Mouse (Mus musculus) intestine, embryonic 16.5 days (tissue): ENCODE data around the gene Ciapin1. TPM values are rescaled to one million over a fixed set of nuclear protein-coding genes. Genes with fewer than 3 reads are reported as not detected.

Experiments used
- ATAC-seq: fragments of 200-750 bp; cut with Nextera tagmentation; 2 replicates; pipeline ENCODE4 v1.8.0; 2017; ENCODE audit warnings: moderate TSS enrichment, moderate library complexity
- H3K27ac ChIP-seq: fragments of 300-500 bp; sonication (generic); 2 replicates; pipeline ENCODE4 v1.5.1; 2014; ENCODE audit warnings: mild to moderate bottlenecking, low read length
- H3K27me3 ChIP-seq: fragments of 300-500 bp; sonication (generic); replicated peaks from 2 replicates; pipeline ENCODE4 v1.6.1; 2014; ENCODE audit warnings: low read length, control low read depth, mixed read lengths; ENCODE audit not compliant: control insufficient read depth, insufficient read depth
- H3K36me3 ChIP-seq: fragments of 300-500 bp; sonication (generic); 2 replicates; pipeline ENCODE4 v1.6.1; 2014; ENCODE audit warnings: low read length, control low read depth; ENCODE audit not compliant: control insufficient read depth, insufficient read depth
- H3K4me1 ChIP-seq: fragments of 300-500 bp; sonication (generic); 2 replicates; pipeline ENCODE4 v1.6.1; 2014; ENCODE audit warnings: low read length, control low read depth, mixed read lengths; ENCODE audit not compliant: control insufficient read depth, insufficient read depth
- H3K4me2 ChIP-seq: fragments of 300-500 bp; sonication (generic); 2 replicates; pipeline ENCODE4 v1.6.1; 2014; ENCODE audit warnings: low read depth, low read length, control low read depth
- H3K4me3 ChIP-seq: fragments of 300-500 bp; sonication (generic); 2 replicates; pipeline ENCODE4 v1.5.1; 2014; ENCODE audit warnings: mild to moderate bottlenecking, low read length
- H3K9ac ChIP-seq: fragments of 300-500 bp; sonication (generic); 2 replicates; pipeline ENCODE4 v1.6.1; 2014; ENCODE audit warnings: low read depth, low read length
- H3K9me3 ChIP-seq: fragments of 300-500 bp; sonication (generic); 2 replicates; pipeline ENCODE4 v1.6.1; 2016; ENCODE audit warnings: low read length, control low read depth; ENCODE audit not compliant: control insufficient read depth
- WGBS: fragments of 180-500 bp; shearing (Covaris S2); extraction: QIAGEN DNeasy Blood & Tissue Kit; methylation state at CpG from one replicate; pipeline ENCODE4 v1.1.7; 2014; 5-methylcytosine and 5-hydroxymethylcytosine counted together
- polyA plus RNA-seq: library from polyadenylated mRNA; unstranded; fragments of >200 nt; fragmentation: Nextera tagmentation; extraction: Ambion mirVana; gene quantifications from 2 replicates; pipeline ENCODE4 v1.2.1, GENCODE M21; 2015

The Ciapin1 gene
- polyA plus RNA-seq, 1 experiment from 2014 or later: 90.1 TPM

- no peaks in the 10 kb centered on the region for H3K36me3 ChIP-seq
- 6% methylated on average over 1 of the region's 1 CpGs for whole genome bisulfite sequencing
- H3K4me1 ChIP-seq: no peaks in the 10 kb centered on the region
- no peaks in the 10 kb centered on the region for H3K9me3 ChIP-seq
- H3K4me3 ChIP-seq: no peak overlapping the region
- H3K27ac ChIP-seq: no peak overlapping the region
- no peak for ATAC-seq
- no peaks in the 10 kb centered on the region for H3K27me3 ChIP-seq
- H3K9ac ChIP-seq: no peak overlapping the region
- H3K4me2 ChIP-seq: no peak overlapping the region
Observed at GRCm38 (mm10) chr8:94814556-94814955, 23.6 kb downstream of the Ciapin1 start.

- ATAC-seq: peak; percentile 61
- Histone ChIP-seq H3K4me2 (no peak overlapping the region), H3K4me1 (no peaks in the 10 kb centered on the region), H3K27ac (no peak overlapping the region), H3K9me3 (no peaks in the 10 kb centered on the region), H3K27me3 (no peaks in the 10 kb centered on the region), H3K9ac (no peak overlapping the region), H3K4me3 (no peak overlapping the region), H3K36me3 (no peaks in the 10 kb centered on the region)
- WGBS: 28% methylated on average over 6 of the region's 6 CpGs
Observed at GRCm38 (mm10) chr8:94812645-94813098, 25.5 kb downstream of the Ciapin1 start.

DNA sequence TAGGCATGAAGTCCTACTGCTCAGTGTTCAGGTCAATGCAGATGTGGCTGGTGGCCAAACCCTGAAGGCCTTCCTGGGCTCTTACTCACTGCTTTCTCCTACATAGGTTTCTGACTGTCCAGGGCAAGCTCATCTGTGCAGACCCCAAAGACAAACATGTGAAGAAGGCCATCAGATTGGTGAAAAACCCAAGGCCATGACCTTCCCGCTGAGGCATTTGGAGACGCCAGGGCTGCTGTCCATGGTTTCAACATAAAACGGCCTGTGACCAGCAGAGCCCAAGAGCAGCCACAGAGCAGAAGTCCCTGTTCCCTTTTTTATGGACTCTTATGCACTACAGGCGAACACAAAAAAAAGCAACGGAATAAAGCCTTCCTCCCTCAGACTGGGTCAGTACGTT, 26.5 kb downstream of the Ciapin1 start:
- H3K9me3 ChIP-seq: no peaks in the 10 kb centered on the region
- H3K27me3 ChIP-seq: no peaks in the 10 kb centered on the region
- 64% methylated on average over 6 of the region's 6 CpGs for WGBS
- no peak overlapping the region for H3K27ac ChIP-seq
- no peaks in the 10 kb centered on the region for H3K4me1 ChIP-seq
- no peak overlapping the region for H3K9ac ChIP-seq
- no peak overlapping the region for H3K4me2 ChIP-seq
- no peaks in the 10 kb centered on the region for H3K36me3 ChIP-seq
- ATAC-seq: no peak
- no peak overlapping the region for H3K4me3 ChIP-seq

- Histone ChIP-seq H3K9ac (no peak overlapping the region), H3K9me3 (no peaks in the 10 kb centered on the region), H3K4me2 (no peak overlapping the region), H3K27me3 (no peaks in the 10 kb centered on the region), H3K36me3 (no peaks in the 10 kb centered on the region), H3K27ac (no peak overlapping the region), H3K4me1 (no peaks in the 10 kb centered on the region; the same call in 1 of the 2 replicates), H3K4me3 (no peak overlapping the region)
- ATAC-seq: no peak
- 75% methylated on average over 5 of the region's 5 CpGs for WGBS
Observed at GRCm38 (mm10) chr8:94810855-94811254, 27.3 kb downstream of the Ciapin1 start.

- Histone ChIP-seq H3K9ac (no peak within 1 kb of the TSS), H3K27me3 (no peaks in the 10 kb centered on the region), H3K9me3 (no peaks in the 10 kb centered on the region), H3K36me3 (no peaks in the 10 kb centered on the region), H3K4me3 (no peak within 1 kb of the TSS), H3K27ac (no peak within 1 kb of the TSS), H3K4me1 (no peaks in the 10 kb centered on the region; the same call in 1 of the 2 replicates), H3K4me2 (no peak within 1 kb of the TSS)
- WGBS: 50% methylated on average over 3 of the region's 3 CpGs
- ATAC-seq: no peak
Observed at GRCm38 (mm10) chr8:94810153-94810552, 28.0 kb downstream of the Ciapin1 start, which contains the start of gene Ccl17. Gene Ccl17, plus strand, starts transcription at chr8:94810453.

DNA sequence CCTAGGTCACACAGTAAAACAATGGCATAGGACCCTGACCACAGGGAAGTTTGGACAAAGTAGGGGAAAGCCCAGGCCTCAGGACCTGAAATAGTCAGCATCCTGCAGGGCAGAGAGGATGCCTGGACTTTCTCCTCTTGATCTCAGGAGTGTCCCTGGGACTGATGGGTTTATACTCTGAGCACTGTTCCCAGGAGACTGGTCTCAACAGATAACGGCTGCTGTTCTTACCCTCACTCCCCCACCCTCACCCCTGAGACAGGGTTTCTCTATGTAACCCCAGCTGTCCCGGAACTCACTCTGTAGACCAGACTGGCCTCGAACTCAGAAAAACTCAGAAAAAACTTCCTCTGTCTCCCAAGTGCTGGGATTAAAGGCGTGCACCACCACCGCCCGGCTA, 29.8 kb downstream of the Ciapin1 start:
- Histone ChIP-seq H3K36me3 (no peaks in the 10 kb centered on the region), H3K27ac (no peak overlapping the region), H3K27me3 (no peaks in the 10 kb centered on the region), H3K4me2 (no peak overlapping the region), H3K4me3 (no peak overlapping the region), H3K4me1 (no peaks in the 10 kb centered on the region; the same call in 1 of the 2 replicates), H3K9me3 (no peaks in the 10 kb centered on the region), H3K9ac (no peak overlapping the region)
- 71% methylated on average over 6 of the region's 6 CpGs for WGBS
- ATAC-seq: no peak

- Histone ChIP-seq H3K4me1 (no peaks in the 10 kb centered on the region; the same call in 1 of the 2 replicates), H3K36me3 (no peaks in the 10 kb centered on the region), H3K9me3 (no peaks in the 10 kb centered on the region), H3K9ac (no peak overlapping the region), H3K4me2 (no peak overlapping the region), H3K27ac (no peak overlapping the region), H3K27me3 (no peaks in the 10 kb centered on the region), H3K4me3 (no peak overlapping the region)
- WGBS: 61% methylated on average over 7 of the region's 7 CpGs
- ATAC-seq: no peak
Observed at GRCm38 (mm10) chr8:94807506-94807905, 30.7 kb downstream of the Ciapin1 start.

GRCm38 (mm10) chr8:94805811-94806210, 32.3 kb downstream of the Ciapin1 start:
- H3K36me3 ChIP-seq: no peaks in the 10 kb centered on the region
- no peak for ATAC-seq
- H3K4me1 ChIP-seq: no peaks in the 10 kb centered on the region; the same call in 1 of the 2 replicates
- no peak overlapping the region for H3K9ac ChIP-seq
- H3K4me3 ChIP-seq: no peak overlapping the region
- H3K27me3 ChIP-seq: no peaks in the 10 kb centered on the region
- no peak overlapping the region for H3K4me2 ChIP-seq
- H3K27ac ChIP-seq: no peak overlapping the region
- WGBS: 78% methylated on average over 4 of the region's 4 CpGs
- H3K9me3 ChIP-seq: no peaks in the 10 kb centered on the region

- no peak overlapping the region for H3K9ac ChIP-seq
- 64% methylated on average over 10 of the region's 10 CpGs for WGBS
- H3K27ac ChIP-seq: no peak overlapping the region
- no peak for ATAC-seq
- no peaks in the 10 kb centered on the region for H3K36me3 ChIP-seq
- H3K4me1 ChIP-seq: no peaks in the 10 kb centered on the region; the same call in 1 of the 2 replicates
- H3K9me3 ChIP-seq: no peaks in the 10 kb centered on the region
- H3K4me3 ChIP-seq: no peak overlapping the region
- no peak overlapping the region for H3K4me2 ChIP-seq
- H3K27me3 ChIP-seq: no peaks in the 10 kb centered on the region
Observed at GRCm38 (mm10) chr8:94804546-94805340, 33.4 kb downstream of the Ciapin1 start.
